Mouse (Mus musculus) embryonic facial prominence, embryonic 11.5 days (tissue): Measurements from ENCODE around the gene Slc9c1. TPM values are rescaled to one million over a fixed set of nuclear protein-coding genes. Genes with fewer than 3 reads are reported as not detected.
"Not testable (repeated sequence)": the region's sequence is repeated elsewhere in the genome, so short reads cannot be mapped to it uniquely, and the experiment has no call there.

Experiments used
- ATAC-seq: fragments of 200-750 bp; cut with Nextera tagmentation; replicated peaks from 2 replicates; pipeline ENCODE4 v1.8.0; 2017; ENCODE audit warnings: low read depth; ENCODE audit not compliant: insufficient number of reproducible peaks, low FRiP score, low TSS enrichment
- DNase-seq: peaks from one replicate; pipeline ENCODE4 v3.0.0-alpha.2; 2015; ENCODE audit warnings: low spot score
- H3K27ac ChIP-seq: fragments of 300-500 bp; sonication (generic); replicated peaks from 2 replicates; pipeline ENCODE4 v1.5.1; 2014; ENCODE audit warnings: mild to moderate bottlenecking, low read depth, low read length, control low read depth
- H3K27me3 ChIP-seq: fragments of 300-500 bp; sonication (generic); 2 replicates; pipeline ENCODE4 v1.6.1; 2014; ENCODE audit warnings: mild to moderate bottlenecking, low read length, moderate library complexity, mixed read lengths; ENCODE audit not compliant: control insufficient read depth, insufficient read depth
- H3K36me3 ChIP-seq: fragments of 300-500 bp; sonication (generic); replicated peaks from 2 replicates; pipeline ENCODE4 v1.6.1; 2014; ENCODE audit warnings: low read depth, mild to moderate bottlenecking, low read length, moderate library complexity, mixed read lengths; ENCODE audit not compliant: control insufficient read depth, insufficient read depth
- H3K4me1 ChIP-seq: fragments of 300-500 bp; sonication (generic); 2 replicates; pipeline ENCODE4 v1.6.1; 2014; ENCODE audit warnings: low read length, mixed read lengths; ENCODE audit not compliant: control insufficient read depth, insufficient read depth
- H3K4me2 ChIP-seq: fragments of 300-500 bp; sonication (generic); 2 replicates; pipeline ENCODE4 v1.6.1; 2014; ENCODE audit warnings: low read depth, mild to moderate bottlenecking, control low read depth, low read length, moderate library complexity
- H3K4me3 ChIP-seq: fragments of 300-500 bp; sonication (generic); 2 replicates; pipeline ENCODE4 v1.5.1; 2014; ENCODE audit warnings: low read depth, low read length, control low read depth
- H3K9ac ChIP-seq: fragments of 300-500 bp; sonication (generic); replicated peaks from 2 replicates; pipeline ENCODE4 v1.6.1; 2014; ENCODE audit warnings: mild to moderate bottlenecking, control low read depth, low read length
- H3K9me3 ChIP-seq: fragments of 300-500 bp; sonication (generic); replicated peaks from 2 replicates; pipeline ENCODE4 v1.6.1; 2016; ENCODE audit warnings: mild to moderate bottlenecking, low read length, inconsistent platforms, mixed read lengths; ENCODE audit not compliant: control insufficient read depth
- WGBS: fragments of 180-500 bp; shearing (Covaris S2); extraction: QIAGEN DNeasy Blood & Tissue Kit; methylation state at CpG from one replicate; pipeline ENCODE4 v1.1.7; 2014; 5-methylcytosine and 5-hydroxymethylcytosine counted together
- polyA plus RNA-seq: library from polyadenylated mRNA; unstranded; fragments of >200 nt; fragmentation: Nextera tagmentation; extraction: Ambion mirVana; gene quantifications from 2 replicates; pipeline ENCODE4 v1.2.1, GENCODE M21; 2014

Slc9c1 gene
- polyA plus RNA-seq = not detected in 2 replicates

DNA sequence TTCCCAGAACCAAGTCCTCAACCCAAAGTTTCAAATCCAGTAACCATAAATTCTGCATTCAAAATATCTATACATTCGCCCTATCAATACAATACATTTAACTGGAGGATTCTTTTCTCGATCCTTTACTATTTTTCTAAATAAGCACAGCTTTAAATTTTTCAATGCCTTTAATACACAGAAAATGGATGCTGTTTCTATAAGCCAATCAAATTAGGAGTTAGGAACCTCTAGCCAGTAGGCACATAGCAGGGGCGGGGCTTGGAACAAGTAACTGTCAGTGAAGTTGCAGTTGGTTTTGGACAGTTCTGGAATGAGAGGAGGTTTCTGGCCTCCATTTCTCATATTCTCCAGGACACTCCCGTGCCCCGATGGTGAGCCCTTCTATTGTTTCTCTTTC, at the start of gene Slc9c1:
TSS of gene Slc9c1 (plus strand) at position 301 of the 400 bp plus-strand sequence.
- Histone ChIP-seq H3K36me3 (no peaks in the 10 kb centered on the region), H3K4me2 (no peak within 1 kb of the TSS), H3K9me3 (no peaks in the 10 kb centered on the region), H3K4me3 (no peak within 1 kb of the TSS), H3K9ac (no peak within 1 kb of the TSS), H3K4me1 (no peaks in the 10 kb centered on the region), H3K27me3 (no peaks in the 10 kb centered on the region), H3K27ac (no peak within 1 kb of the TSS)
- no peak for DNase-seq
- WGBS = 91% methylated on average over 5 of the region's 5 CpGs
- ATAC-seq = no peak

DNA sequence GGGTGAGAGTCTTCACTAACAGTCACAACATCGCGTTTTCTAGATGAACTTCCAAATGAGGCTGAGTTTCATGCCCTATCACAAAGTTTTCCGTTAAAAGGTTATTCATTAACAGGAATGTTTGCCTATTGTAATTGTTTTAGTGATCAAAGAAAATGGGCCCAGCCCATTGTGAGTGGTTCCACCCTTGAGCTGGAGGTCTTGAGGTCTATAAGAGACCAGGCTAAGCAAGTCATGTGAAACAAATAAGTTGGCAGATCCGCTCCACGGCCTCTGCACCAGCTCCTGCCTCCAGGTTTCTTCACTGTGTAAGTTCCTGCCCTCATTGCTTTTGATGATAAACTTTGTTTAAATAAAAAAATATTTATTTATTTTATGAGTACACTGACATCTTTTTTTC, 42.2 kb upstream of the Slc9c1 start, which contains the start of gene Gm609:
TSS of gene Gm609 (minus strand) at position 43 of the 400 bp plus-strand sequence.
- DNase-seq (no peak), ATAC-seq (no peak)
- Histone ChIP-seq H3K36me3 (no peaks in the 10 kb centered on the region), H3K27ac (no peak within 1 kb of the TSS), H3K9me3 (no peaks in the 10 kb centered on the region), H3K4me3 (no peak within 1 kb of the TSS), H3K9ac (no peak within 1 kb of the TSS), H3K4me1 (no peaks in the 10 kb centered on the region), H3K4me2 (no peak within 1 kb of the TSS), H3K27me3 (no peaks in the 10 kb centered on the region)
- 80% methylated on average over 5 of the region's 5 CpGs for WGBS

DNA sequence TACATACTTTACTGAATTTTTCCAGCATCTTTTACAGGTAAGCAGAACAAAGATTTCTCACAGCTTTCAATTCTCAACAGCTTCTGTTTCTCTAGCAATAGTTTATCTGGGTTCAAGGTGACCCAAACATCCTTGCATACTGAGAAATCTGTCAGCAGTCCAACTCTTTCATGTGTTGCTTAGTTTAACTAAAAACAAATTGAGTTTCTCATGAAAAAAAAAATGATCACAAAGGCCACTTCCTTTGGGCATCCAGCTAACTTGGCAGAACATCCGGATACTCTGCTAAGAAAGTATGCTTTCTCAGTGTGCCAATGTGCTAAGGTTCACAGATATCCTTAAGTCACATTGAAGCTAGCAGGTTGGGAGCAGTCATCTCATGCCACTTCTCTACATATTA, 39.8 kb upstream of the Slc9c1 start:
- DNase-seq (no peak), ATAC-seq (no peak)
- Histone ChIP-seq H3K9me3 (no peaks in the 10 kb centered on the region), H3K36me3 (no peaks in the 10 kb centered on the region), H3K27me3 (no peaks in the 10 kb centered on the region), H3K4me2 (no peak overlapping the region), H3K4me1 (no peaks in the 10 kb centered on the region), H3K4me3 (no peak overlapping the region), H3K9ac (no peak overlapping the region), H3K27ac (no peak overlapping the region)
- WGBS = 78% methylated on average over 1 of the region's 1 CpGs

DNA sequence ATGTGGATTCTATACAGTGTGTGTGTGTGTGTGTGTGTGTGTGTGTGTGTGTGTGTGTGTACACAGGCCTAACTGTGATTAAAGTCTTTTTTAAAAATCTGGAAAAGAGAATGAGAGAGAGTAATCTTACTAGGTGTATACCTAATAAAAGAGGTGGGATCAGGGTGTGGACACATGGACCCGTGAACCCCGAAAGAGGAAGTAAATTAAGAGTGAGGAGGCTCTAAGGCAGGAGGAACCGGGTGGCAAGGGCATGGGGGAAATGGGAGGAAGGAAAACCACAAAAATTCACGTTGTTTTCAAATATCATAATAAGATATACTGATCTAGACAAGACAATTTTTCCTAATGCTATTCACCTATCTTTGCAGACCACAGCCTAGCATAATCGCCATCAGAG, 9.6 kb upstream of the Slc9c1 start:
- no peak overlapping the region for H3K9ac ChIP-seq
- 85% methylated on average over 5 of the region's 5 CpGs for WGBS
- no peaks in the 10 kb centered on the region for H3K27me3 ChIP-seq
- no peak for ATAC-seq
- DNase-seq = no peak
- no peaks in the 10 kb centered on the region for H3K9me3 ChIP-seq
- H3K4me1 ChIP-seq = no peaks in the 10 kb centered on the region
- H3K4me2 ChIP-seq = no peak overlapping the region
- H3K4me3 ChIP-seq = no peak overlapping the region
- no peaks in the 10 kb centered on the region for H3K36me3 ChIP-seq
- no peak overlapping the region for H3K27ac ChIP-seq

DNA sequence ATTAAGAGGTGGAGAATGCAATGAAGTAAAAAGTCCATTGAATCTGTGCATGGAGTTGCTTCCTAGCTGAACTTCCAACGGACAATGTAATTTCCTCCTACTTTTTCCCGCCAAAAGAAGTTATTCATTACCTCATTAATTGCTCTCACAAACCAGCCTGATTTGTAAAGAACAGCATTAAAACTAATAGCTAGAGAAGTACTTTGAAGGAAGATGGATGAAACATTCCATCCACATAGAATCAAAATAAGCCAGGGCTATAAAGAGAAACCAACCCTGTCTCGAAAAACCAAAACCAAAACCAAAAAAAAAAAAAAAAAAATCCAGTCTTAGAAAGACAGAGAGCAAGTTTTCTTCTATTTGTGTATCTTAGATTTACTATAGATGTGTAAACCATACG, 3.2 kb upstream of the Slc9c1 start, which contains the start of gene Gm17783:
TSS of gene Gm17783 (minus strand) at position 101 of the 400 bp plus-strand sequence.
- ATAC-seq (no peak), DNase-seq (no peak)
- H3K4me3 ChIP-seq = no peak within 1 kb of the TSS
- no peaks in the 10 kb centered on the region for H3K27me3 ChIP-seq
- 82% methylated on average over 4 of the region's 4 CpGs for WGBS
- H3K4me1 ChIP-seq = no peaks in the 10 kb centered on the region
- no peaks in the 10 kb centered on the region for H3K9me3 ChIP-seq
- no peak within 1 kb of the TSS for H3K4me2 ChIP-seq
- no peaks in the 10 kb centered on the region for H3K36me3 ChIP-seq
- H3K27ac ChIP-seq = no peak within 1 kb of the TSS
- no peak within 1 kb of the TSS for H3K9ac ChIP-seq

DNA sequence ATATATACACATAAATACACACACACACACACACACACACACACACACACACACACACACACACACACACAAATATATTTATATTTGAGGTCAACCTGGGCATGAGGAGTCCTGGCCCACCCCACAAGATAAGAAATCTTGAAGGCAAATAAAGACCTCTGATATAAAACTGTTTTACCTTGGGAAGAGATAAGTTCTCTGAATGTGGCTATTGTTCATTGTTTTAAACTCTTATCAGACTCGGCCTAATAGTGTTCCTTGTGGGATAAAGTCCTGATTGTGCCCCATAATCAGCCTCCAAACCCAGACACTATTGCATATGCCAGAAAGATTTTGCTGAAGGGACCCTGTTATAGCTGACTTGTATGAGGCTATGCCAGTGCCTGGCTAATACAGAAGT, 3.2 kb downstream of the Slc9c1 start:
- not testable (repeated sequence) for H3K4me3 ChIP-seq, H3K27ac ChIP-seq, H3K4me2 ChIP-seq, H3K27me3 ChIP-seq, H3K9me3 ChIP-seq, ATAC-seq, DNase-seq, H3K36me3 ChIP-seq, H3K4me1 ChIP-seq, H3K9ac ChIP-seq
- 63% methylated on average over 1 of the region's 1 CpGs for WGBS

DNA sequence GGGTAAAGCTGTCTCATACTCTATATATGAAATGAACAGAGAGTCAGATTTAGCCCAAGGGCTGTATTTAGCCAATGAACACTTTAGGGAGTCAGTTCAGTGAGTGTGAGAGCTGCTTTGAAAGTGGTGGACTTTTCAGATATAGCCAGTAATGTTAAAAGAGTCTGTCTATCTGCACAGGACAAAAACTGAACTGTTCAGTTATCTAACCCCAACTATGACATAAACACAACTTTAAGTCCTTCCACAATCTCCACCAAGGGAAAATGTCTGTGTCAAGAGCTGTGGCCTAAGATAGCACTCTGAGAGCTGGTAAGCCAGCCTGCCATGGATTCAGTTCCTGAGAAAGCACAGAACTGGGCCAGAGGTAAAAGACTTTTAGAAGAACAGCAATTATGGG, 7.0 kb downstream of the Slc9c1 start:
- no peaks in the 10 kb centered on the region for H3K27me3 ChIP-seq
- no peak overlapping the region for H3K4me3 ChIP-seq
- no peaks in the 10 kb centered on the region for H3K9me3 ChIP-seq
- no peak overlapping the region for H3K4me2 ChIP-seq
- ATAC-seq = no peak
- no peak overlapping the region for H3K27ac ChIP-seq
- no peaks in the 10 kb centered on the region for H3K4me1 ChIP-seq
- H3K36me3 ChIP-seq = no peaks in the 10 kb centered on the region
- no peak for DNase-seq
- H3K9ac ChIP-seq = no peak overlapping the region

DNA sequence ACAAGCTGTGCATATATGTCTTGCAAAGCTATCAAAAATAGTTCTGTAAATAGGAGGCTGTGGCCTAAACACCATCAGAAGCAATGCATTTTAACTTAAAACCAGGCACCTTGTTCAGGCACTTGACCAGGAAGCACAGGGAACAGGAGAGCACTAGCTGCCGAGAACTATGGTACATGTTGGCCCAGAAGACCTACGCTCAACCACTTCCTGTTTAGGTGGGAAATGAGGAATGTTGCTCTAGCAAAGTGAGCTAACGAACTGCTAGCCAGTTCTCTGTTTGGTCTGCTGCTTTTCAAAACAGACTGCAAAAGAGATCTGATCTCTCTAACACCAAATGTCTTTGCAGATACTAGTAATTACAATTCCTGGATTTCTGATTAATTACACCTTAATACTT, 9.2 kb downstream of the Slc9c1 start:
- no peak overlapping the region for H3K4me3 ChIP-seq
- no peaks in the 10 kb centered on the region for H3K36me3 ChIP-seq
- no peak overlapping the region for H3K9ac ChIP-seq
- WGBS = 69% methylated on average over 3 of the region's 3 CpGs
- no peaks in the 10 kb centered on the region for H3K4me1 ChIP-seq
- no peak overlapping the region for H3K4me2 ChIP-seq
- no peaks in the 10 kb centered on the region for H3K27me3 ChIP-seq
- ATAC-seq = no peak
- no peak for DNase-seq
- no peaks in the 10 kb centered on the region for H3K9me3 ChIP-seq
- no peak overlapping the region for H3K27ac ChIP-seq
